Mouse (Mus musculus) left cerebral cortex, adult 2 months (tissue): ENCODE data around the gene Rap1gap. TPM values are rescaled to one million over a fixed set of nuclear protein-coding genes. Genes with fewer than 3 reads are reported as not detected.

Experiments
- DNase-seq, 2 experiments: peaks; one replicate each; pipeline ENCODE4 v3.0.0; 2021 to 2022; ENCODE audit warnings: low spot score in 2 of 2, mixed read lengths in 1 of 2; ENCODE audit errors: extremely low spot score in 1 of 2
- H3K27ac ChIP-seq: fragments of 200-600 bp; 2 replicates; pipeline ENCODE4 v1.8.1; 2022
- H3K4me3 ChIP-seq: fragments of 200-600 bp; 2 replicates; pipeline ENCODE4 v1.8.1; 2022
- CTCF ChIP-seq: fragments of 200-600 bp; IDR thresholded peaks from 2 replicates; pipeline ENCODE4 v1.8.1; 2022; ENCODE audit warnings: antibody characterized with exemption, mild to moderate bottlenecking, moderate library complexity
- intact Hi-C: fragments of 180-260 bp; cut with DNase I; formaldehyde crosslinking; loops from one replicate; pipeline ENCODE4 v1.15.1; 2025
- total RNA-seq, 2 experiments: library from RNA; stranded (reverse); gene quantifications; 2 replicates each; pipeline ENCODE4 v1.2.3; 2021

Gene Rap1gap
- total RNA-seq, 2 experiments from 2014 or later = 267 to 315 TPM

GRCm38 (mm10) chr4:137774505-137774904 is 110.0 kb downstream of the Rap1gap start:
- intact Hi-C loops = no loop called here
- no peak for DNase-seq
- TF ChIP-seq CTCF = no peak
- H3K27ac ChIP-seq = no peak overlapping the region
- no peak overlapping the region for H3K4me3 ChIP-seq

DNA sequence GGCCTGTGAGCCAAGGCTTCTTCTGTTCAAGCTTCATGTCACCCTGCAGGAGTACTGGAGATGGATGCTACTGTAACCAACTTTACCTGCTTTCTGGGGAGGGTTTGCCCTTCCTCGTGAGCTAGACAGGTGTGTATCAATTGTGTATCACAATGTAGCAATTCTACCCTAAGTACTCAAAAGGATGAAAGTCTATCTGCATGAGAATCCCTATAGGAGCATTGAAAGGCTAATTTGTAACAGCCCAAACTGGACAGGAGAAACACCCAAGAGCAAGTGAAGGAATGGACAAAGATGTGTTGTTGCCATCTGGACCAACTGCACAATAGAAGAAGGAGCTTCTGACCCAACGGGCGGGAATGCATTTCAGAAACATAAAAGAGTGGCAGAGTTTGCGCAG is 113.3 kb downstream of the Rap1gap start:
- Histone ChIP-seq H3K27ac (no peak overlapping the region), H3K4me3 (no peak overlapping the region)
- no peak for TF ChIP-seq CTCF
- no peak for DNase-seq
- intact Hi-C loops = no loop called here

GRCm38 (mm10) chr4:137778397-137779184 is 114.1 kb downstream of the Rap1gap start:
- no peak for DNase-seq
- intact Hi-C loops = no loop called here
- Histone ChIP-seq H3K27ac (no peak overlapping the region), H3K4me3 (no peak overlapping the region)
- TF ChIP-seq CTCF = no peak

Other genes starting within 250 kb of the Rap1gap start
- not detected for gene Cela3b, start 234.2 kb upstream of the Rap1gap start, total RNA-seq
- gene 1700013G24Rik, start 211.4 kb upstream of the Rap1gap start, total RNA-seq = not detected
- gene Hspg2, start 196.0 kb upstream of the Rap1gap start, total RNA-seq = 1 to 10 TPM; 5.5 to 6.5 TPM
- not detected for gene Ldlrad2, start 90.2 kb upstream of the Rap1gap start, total RNA-seq
- gene Usp48, start 71.0 kb upstream of the Rap1gap start, total RNA-seq = 100 to 1,000 TPM; 128 to 144 TPM
- 1 to 10 TPM; 5.1 to 8.5 TPM for gene Alpl, start 131.7 kb downstream of the Rap1gap start, total RNA-seq
- gene Ece1, start 197.5 kb downstream of the Rap1gap start, total RNA-seq = 10 to 100 TPM; 83.7 to 98.1 TPM